ENCODE assay signal across 11 mouse cellular contexts in genomic region chr9:123496665-123497064, GRCm38 (mm10). TPM values are rescaled to one million over a fixed set of nuclear protein-coding genes. Genes with fewer than 3 reads are reported as not detected.
A peak's percentile ranks its signal among the peaks of the same experiment; 100 is the strongest.
DNase-seq lines count a peak whose midpoint lies in the region; ATAC-seq and TF ChIP-seq lines count a peak whose summit lies in the region.
"Had no signal": no experiment of that assay in that cellular context is flagged by ENCODE, and none has a peak within 500 bp of the region (broad histone marks: within the 10 kb centered on the region; RNA-seq: fewer than 3 reads in every experiment).

No protein-coding gene starts in this region.

- H3K4me3 ChIP-seq in heart, embryonic 13.5 days = peak overlapping the region; percentile 26
- H3K4me3 ChIP-seq in ES-E14 (ENCODE audit: insufficient read depth in 1 of 2, low read depth in 1 of 2, low read length in 2 of 2, poor library complexity in 1 of 2, severe bottlenecking in 1 of 2) = no peak overlapping the region
- no peak overlapping the region for H3K4me3 ChIP-seq in intestine, embryonic 14.5 days (ENCODE audit: low read depth, low read length)
- H3K4me3 ChIP-seq in limb, embryonic 15.5 days = no peak overlapping the region
- H3K4me3 ChIP-seq: midbrain, embryonic 10.5 days had no signal

- WGBS in heart, embryonic 13.5 days = 14% methylated on average over 13 of the region's 13 CpGs
- 17% methylated on average over 13 of the region's 13 CpGs for WGBS in intestine, embryonic 14.5 days
- 5% methylated on average over 13 of the region's 13 CpGs for WGBS in limb, embryonic 15.5 days

- intact Hi-C loops in heart, postnatal 10 days (cut with DNase I) = no loop called here

- in situ Hi-C loops in ES-E14 (cut with MboI; ENCODE audit: low sequenced_read_pairs in 2 of 2, unreplicated experiment in 2 of 2) = no loop called here

- no peak overlapping the region for H3K27ac ChIP-seq in heart, embryonic 13.5 days (replicated peaks)
- no peak overlapping the region for H3K27ac ChIP-seq in ES-E14 (ENCODE audit: insufficient read depth, low read depth, low read length, poor library complexity, severe bottlenecking)
- H3K27ac ChIP-seq in intestine, embryonic 14.5 days (ENCODE audit: low read depth) = peak overlapping the region; percentile 18; the same call in 1 of the 2 replicates
- H3K27ac ChIP-seq in limb, embryonic 15.5 days = no peak overlapping the region
- H3K27ac ChIP-seq: midbrain, embryonic 10.5 days had no signal

- H3K9ac ChIP-seq in heart, embryonic 13.5 days = peak overlapping the region; percentile 56
- no peak overlapping the region for H3K9ac ChIP-seq in ES-E14 (ENCODE audit: insufficient read depth, low read depth, low read length, poor library complexity, severe bottlenecking)
- H3K9ac ChIP-seq in intestine, embryonic 14.5 days (ENCODE audit: low read length) = no peak overlapping the region
- H3K9ac ChIP-seq in limb, embryonic 15.5 days = no peak overlapping the region

- ATAC-seq in heart, embryonic 13.5 days (ENCODE audit: extremely low read depth, insufficient number of reproducible peaks, low FRiP score, low TSS enrichment) = no peak
- ATAC-seq in intestine, embryonic 14.5 days (replicated peaks; ENCODE audit: low FRiP score, low TSS enrichment, low read depth) = no peak; the same call in 1 of the 2 replicates
- no peak for ATAC-seq in limb, embryonic 15.5 days (ENCODE audit: insufficient number of reproducible peaks, low FRiP score, low TSS enrichment, low read depth)

- peaks cover 43% of the 10 kb centered on the region for H3K4me1 ChIP-seq in heart, embryonic 13.5 days
- peaks cover 6 to 7% of the 10 kb centered on the region in 2 experiments; a peak in 2 of 4 replicates for H3K4me1 ChIP-seq in ES-E14 (ENCODE audit: control insufficient read depth in 2 of 2, insufficient read depth in 2 of 2, low read length in 2 of 2, poor library complexity in 1 of 2)
- peaks cover 26% of the 10 kb centered on the region for H3K4me1 ChIP-seq in intestine, embryonic 14.5 days (replicated peaks; ENCODE audit: control insufficient read depth, insufficient read depth, low read length)
- peaks cover 26% of the 10 kb centered on the region for H3K4me1 ChIP-seq in limb, embryonic 15.5 days

- H3K9me3 ChIP-seq in heart, embryonic 13.5 days = no peaks in the 10 kb centered on the region
- no peaks in the 10 kb centered on the region for H3K9me3 ChIP-seq in ES-E14 (ENCODE audit: control insufficient read depth, insufficient read depth, low read depth, low read length)
- H3K9me3 ChIP-seq in intestine, embryonic 14.5 days (ENCODE audit: control insufficient read depth, low read length) = no peaks in the 10 kb centered on the region
- H3K9me3 ChIP-seq in limb, embryonic 15.5 days = no peaks in the 10 kb centered on the region
- H3K9me3 ChIP-seq: midbrain, embryonic 10.5 days had no signal

- no peaks in the 10 kb centered on the region for H3K27me3 ChIP-seq in heart, embryonic 13.5 days (replicated peaks)
- no peaks in the 10 kb centered on the region for H3K27me3 ChIP-seq in intestine, embryonic 14.5 days (replicated peaks; ENCODE audit: control insufficient read depth, insufficient read depth, low read length)
- no peaks in the 10 kb centered on the region for H3K27me3 ChIP-seq in limb, embryonic 15.5 days
- H3K27me3 ChIP-seq: CH12.LX had no signal

- DNase-seq in heart, postnatal 10 days = no peak
- no peak for DNase-seq in ES-E14 (ENCODE audit: low read depth, low spot score)
- peak; percentile 71 for DNase-seq in intestine, embryonic 14.5 days (ENCODE audit: low spot score)
- DNase-seq in spleen, adult 12 weeks (ENCODE audit: low spot score) = no peak
- no peak for DNase-seq in adrenal gland, adult 8-10 months
- DNase-seq in spleen, postnatal 10 days (ENCODE audit: low spot score in 2 of 2) = no peak
- DNase-seq: gastrocnemius, postnatal 25 days had no signal

- peak overlapping the region; percentile 60 for H3K4me2 ChIP-seq in heart, embryonic 13.5 days
- H3K4me2 ChIP-seq in intestine, embryonic 14.5 days (ENCODE audit: low read length) = 0 out of 2 replicates have a peak overlapping the region, but pooled peaks have one; percentile 24
- H3K4me2 ChIP-seq in limb, embryonic 15.5 days = 0 out of 2 replicates have a peak overlapping the region, but pooled peaks have one; percentile 17

- peaks cover 21% of the 10 kb centered on the region for H3K36me3 ChIP-seq in heart, embryonic 13.5 days
- H3K36me3 ChIP-seq in ES-E14 (ENCODE audit: control insufficient read depth, insufficient read depth, low read length, poor library complexity, severe bottlenecking) = peaks cover 2% of the 10 kb centered on the region; the same call in 1 of the 2 replicates
- H3K36me3 ChIP-seq in intestine, embryonic 14.5 days (ENCODE audit: control insufficient read depth, insufficient read depth, low read length) = peaks cover 18% of the 10 kb centered on the region
- peaks cover 23% of the 10 kb centered on the region for H3K36me3 ChIP-seq in limb, embryonic 15.5 days

TF ChIP-seq in ES-E14, 5 proteins besides CTCF, POLR2A, EP300 and RAD21:
- no peak for TF ChIP-seq ZC3H11A (IDR thresholded peaks at IDR 0.05; ENCODE audit: borderline replicate concordance, low read depth, low read length)
- TF ChIP-seq CHD2 (IDR thresholded peaks at IDR 0.05; ENCODE audit: low read depth, low read length) = no peak
- TF ChIP-seq HCFC1 (IDR thresholded peaks at IDR 0.05; ENCODE audit: borderline replicate concordance, insufficient read depth, low read length) = no peak
- no peak for TF ChIP-seq MAFK (IDR thresholded peaks at IDR 0.05; ENCODE audit: insufficient read depth, low read depth, low read length)
- 0 out of 2 replicates have a peak, but pooled peaks have one; percentile 7 for TF ChIP-seq ZNF384 (IDR thresholded peaks at IDR 0.05; ENCODE audit: low read depth, low read length)

RNA-seq across cellular contexts. Expression of gene Limd1, which starts 18.2 kb away (rescaled TPM):
- 34.6 and 36.1 TPM in 2 replicates for polyA plus RNA-seq in heart, embryonic 13.5 days (2015; fragmentation: Nextera tagmentation; extraction: Ambion mirVana)
- 10 to 100 TPM; 49.6 to 53.5 TPM for total RNA-seq in heart, postnatal 10 days (2021)
- total RNA-seq in ES-E14 (2012; rRNA removed) = 14.2 and 16.2 TPM in 2 replicates
- polyA plus RNA-seq in intestine, embryonic 14.5 days (2014; fragmentation: Nextera tagmentation; extraction: Ambion mirVana) = 62.1 and 67.1 TPM in 2 replicates
- 53.3 and 53.7 TPM in 2 replicates for polyA plus RNA-seq in limb, embryonic 15.5 days (2015; fragmentation: Nextera tagmentation; extraction: Ambion mirVana)
- 10 to 100 TPM; 31.3 to 33.8 (median 31.9) TPM for total RNA-seq in adrenal gland, adult 8-10 months (2022)

RNA-seq across cellular contexts. Expression of gene Sacm1l, which starts 32.9 kb away (rescaled TPM):
- polyA plus RNA-seq in heart, embryonic 13.5 days (2015; fragmentation: Nextera tagmentation; extraction: Ambion mirVana) = 37.6 and 41.7 TPM in 2 replicates
- 10 to 100 TPM; 43.5 to 45.3 TPM for total RNA-seq in heart, postnatal 10 days (2021)
- 18.5 and 23.2 TPM in 2 replicates for total RNA-seq in ES-E14 (2012; rRNA removed)
- polyA plus RNA-seq in intestine, embryonic 14.5 days (2014; fragmentation: Nextera tagmentation; extraction: Ambion mirVana) = 51.0 and 55.8 TPM in 2 replicates
- polyA plus RNA-seq in limb, embryonic 15.5 days (2015; fragmentation: Nextera tagmentation; extraction: Ambion mirVana) = 51.9 and 55.8 TPM in 2 replicates
- 100 to 1,000 TPM in 1 of 4 experiments, 10 to 100 TPM in 3; 80.8 to 101 (median 85.6) TPM for total RNA-seq in adrenal gland, adult 8-10 months (2022)
